Mouse (Mus musculus) stomach, embryonic 15.5 days (tissue): Measurements from ENCODE around the gene Tmem273. TPM values are rescaled to one million over a fixed set of nuclear protein-coding genes. Genes with fewer than 3 reads are reported as not detected.

Source experiments
- ATAC-seq: fragments of 200-750 bp; cut with Nextera tagmentation; 2 replicates; pipeline ENCODE4 v1.8.0; 2017; ENCODE audit warnings: low read depth, moderate number of reproducible peaks, moderate TSS enrichment; ENCODE audit not compliant: insufficient read depth, low FRiP score
- H3K27ac ChIP-seq: fragments of 300-500 bp; sonication (generic); 2 replicates; pipeline ENCODE4 v1.5.1; 2015; ENCODE audit warnings: mild to moderate bottlenecking, inconsistent platforms
- H3K27me3 ChIP-seq: fragments of 300-500 bp; sonication (generic); replicated peaks from 2 replicates; pipeline ENCODE4 v1.6.1; 2015; ENCODE audit warnings: inconsistent platforms
- H3K36me3 ChIP-seq: fragments of 300-500 bp; sonication (generic); 2 replicates; pipeline ENCODE4 v1.6.1; 2015; ENCODE audit warnings: inconsistent platforms
- H3K4me1 ChIP-seq: fragments of 300-500 bp; sonication (generic); 2 replicates; pipeline ENCODE4 v1.6.1; 2015; ENCODE audit warnings: inconsistent platforms
- H3K4me2 ChIP-seq: fragments of 300-500 bp; sonication (generic); 2 replicates; pipeline ENCODE4 v1.6.1; 2015; ENCODE audit warnings: mild to moderate bottlenecking, inconsistent platforms
- H3K4me3 ChIP-seq: fragments of 300-500 bp; sonication (generic); replicated peaks from 2 replicates; pipeline ENCODE4 v1.5.1; 2015; ENCODE audit warnings: inconsistent platforms
- H3K9ac ChIP-seq: fragments of 300-500 bp; sonication (generic); 2 replicates; pipeline ENCODE4 v1.6.1; 2015; ENCODE audit warnings: inconsistent platforms
- H3K9me3 ChIP-seq: fragments of 300-500 bp; sonication (generic); 2 replicates; pipeline ENCODE4 v1.6.1; 2016; ENCODE audit warnings: inconsistent platforms
- WGBS: fragments of 180-500 bp; shearing (Covaris S2); methylation state at CpG from one replicate; pipeline ENCODE4 v1.1.7; 2015; 5-methylcytosine and 5-hydroxymethylcytosine counted together
- polyA plus RNA-seq: library from polyadenylated mRNA; unstranded; fragments of >200 nt; fragmentation: Nextera tagmentation; extraction: Ambion mirVana; gene quantifications from 2 replicates; pipeline ENCODE4 v1.2.1, GENCODE M21; 2015

Gene Tmem273
- polyA plus RNA-seq, 1 experiment from 2014 or later, result 0.63 TPM

DNA sequence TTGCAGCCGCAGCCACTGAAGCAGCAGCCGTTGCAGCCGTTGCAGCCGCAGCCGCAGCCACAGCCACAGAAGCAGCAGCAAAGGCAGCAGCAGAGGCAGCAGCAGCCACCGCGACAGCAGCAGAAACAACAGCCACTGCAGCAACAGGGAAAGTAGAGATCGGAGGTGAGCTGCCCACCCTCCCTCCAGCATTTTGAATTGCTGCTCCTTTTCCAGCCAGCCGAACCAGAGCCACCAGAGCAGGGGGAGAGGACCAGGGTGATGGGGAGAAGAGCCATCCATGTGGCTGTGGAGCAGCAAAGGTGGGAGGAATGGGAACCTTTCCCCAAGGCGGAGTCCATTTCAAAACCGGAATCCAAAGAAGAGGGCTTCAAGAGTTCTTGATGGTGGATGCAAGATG lies 50.4 kb downstream of the Tmem273 start:
- Histone ChIP-seq H3K9me3 (no peaks in the 10 kb centered on the region), H3K4me2 (no peak overlapping the region), H3K27me3 (no peaks in the 10 kb centered on the region), H3K36me3 (no peaks in the 10 kb centered on the region), H3K4me3 (no peak overlapping the region), H3K27ac (no peak overlapping the region), H3K4me1 (0 out of 2 replicates have a peak, but pooled peaks cover 4% of the 10 kb centered on the region), H3K9ac (no peak overlapping the region)
- WGBS, result 94% methylated on average over 11 of the region's 11 CpGs
- no peak for ATAC-seq

DNA sequence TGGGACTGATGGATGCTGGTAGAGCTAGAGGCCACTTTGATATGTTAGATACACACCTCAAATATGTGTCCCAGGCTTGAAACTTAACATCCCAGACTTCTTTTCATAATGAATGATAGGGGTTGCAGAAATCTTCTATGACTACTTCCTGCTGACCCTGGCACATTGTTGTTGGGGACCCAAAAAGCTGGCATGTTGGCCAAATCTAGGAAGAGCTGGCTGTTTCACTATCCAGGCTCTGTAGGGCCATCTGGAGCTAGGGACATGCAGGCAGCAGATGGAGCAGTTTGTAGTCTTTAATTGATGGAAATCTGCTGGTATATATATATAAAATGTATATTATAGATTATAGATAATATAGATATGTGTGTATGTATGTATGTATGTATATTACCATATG lies 56.3 kb downstream of the Tmem273 start:
- Histone ChIP-seq H3K36me3 (no peaks in the 10 kb centered on the region), H3K4me1 (no peaks in the 10 kb centered on the region), H3K4me2 (no peak overlapping the region), H3K27ac (no peak overlapping the region), H3K9ac (no peak overlapping the region), H3K4me3 (no peak overlapping the region), H3K27me3 (no peaks in the 10 kb centered on the region), H3K9me3 (no peaks in the 10 kb centered on the region)
- no peak for ATAC-seq

DNA sequence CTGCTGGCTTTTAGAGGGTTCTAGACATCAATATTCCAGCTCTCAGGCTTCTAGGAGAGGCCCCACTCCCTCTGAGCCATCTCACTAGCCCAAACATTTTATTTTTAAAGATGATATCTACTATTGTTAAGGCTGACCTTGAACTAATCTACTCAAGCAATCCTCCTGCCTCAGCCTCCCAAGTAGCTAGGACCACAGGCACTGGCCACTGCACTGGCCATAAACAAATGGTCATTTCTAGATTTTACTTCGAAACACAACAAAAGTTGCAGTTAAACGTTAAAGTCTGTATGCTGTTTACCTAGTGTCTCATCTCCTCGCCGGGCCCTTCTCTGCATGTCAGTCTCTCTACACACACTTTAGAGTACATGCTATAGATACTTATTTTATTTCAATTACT lies 68.3 kb downstream of the Tmem273 start:
- Histone ChIP-seq H3K4me2 (no peak overlapping the region), H3K9me3 (no peaks in the 10 kb centered on the region), H3K9ac (no peak overlapping the region), H3K27ac (no peak overlapping the region), H3K36me3 (no peaks in the 10 kb centered on the region), H3K4me3 (no peak overlapping the region), H3K27me3 (0 out of 2 replicates have a peak, but pooled peaks cover 3% of the 10 kb centered on the region), H3K4me1 (peaks cover 13% of the 10 kb centered on the region)
- ATAC-seq, result no peak
- WGBS, result 90% methylated on average over 4 of the region's 4 CpGs

DNA sequence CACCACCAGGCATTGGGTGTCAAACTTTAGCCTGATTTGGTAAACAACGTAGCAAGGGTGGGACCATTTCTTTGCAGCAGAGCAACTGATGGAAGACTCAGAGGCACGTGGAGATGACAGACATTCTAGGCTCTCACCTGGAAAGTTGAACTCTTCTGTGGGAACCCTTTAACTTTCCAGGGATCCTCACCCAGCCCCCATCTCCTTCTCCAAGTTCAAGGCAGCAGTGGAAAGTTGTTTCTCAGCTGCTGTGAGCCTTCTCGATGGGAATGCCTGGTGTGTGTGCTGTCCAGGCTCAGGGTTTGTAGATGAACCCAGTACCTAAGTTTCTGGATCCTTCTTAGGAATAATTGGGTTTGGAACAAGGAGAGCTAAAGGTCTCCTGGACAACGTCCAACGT lies 70.5 kb downstream of the Tmem273 start:
- no peak overlapping the region for H3K27ac ChIP-seq
- peak overlapping the region; percentile 62 for H3K4me3 ChIP-seq
- no peak for ATAC-seq
- 0 out of 2 replicates have a peak, but pooled peaks cover 3% of the 10 kb centered on the region for H3K27me3 ChIP-seq
- WGBS, result 28% methylated on average over 5 of the region's 5 CpGs
- H3K9me3 ChIP-seq, result no peaks in the 10 kb centered on the region
- no peak overlapping the region; the same call in 1 of the 2 replicates for H3K9ac ChIP-seq
- peaks cover 29% of the 10 kb centered on the region for H3K4me1 ChIP-seq
- H3K4me2 ChIP-seq, result peak overlapping the region; percentile 83
- no peaks in the 10 kb centered on the region for H3K36me3 ChIP-seq

DNA sequence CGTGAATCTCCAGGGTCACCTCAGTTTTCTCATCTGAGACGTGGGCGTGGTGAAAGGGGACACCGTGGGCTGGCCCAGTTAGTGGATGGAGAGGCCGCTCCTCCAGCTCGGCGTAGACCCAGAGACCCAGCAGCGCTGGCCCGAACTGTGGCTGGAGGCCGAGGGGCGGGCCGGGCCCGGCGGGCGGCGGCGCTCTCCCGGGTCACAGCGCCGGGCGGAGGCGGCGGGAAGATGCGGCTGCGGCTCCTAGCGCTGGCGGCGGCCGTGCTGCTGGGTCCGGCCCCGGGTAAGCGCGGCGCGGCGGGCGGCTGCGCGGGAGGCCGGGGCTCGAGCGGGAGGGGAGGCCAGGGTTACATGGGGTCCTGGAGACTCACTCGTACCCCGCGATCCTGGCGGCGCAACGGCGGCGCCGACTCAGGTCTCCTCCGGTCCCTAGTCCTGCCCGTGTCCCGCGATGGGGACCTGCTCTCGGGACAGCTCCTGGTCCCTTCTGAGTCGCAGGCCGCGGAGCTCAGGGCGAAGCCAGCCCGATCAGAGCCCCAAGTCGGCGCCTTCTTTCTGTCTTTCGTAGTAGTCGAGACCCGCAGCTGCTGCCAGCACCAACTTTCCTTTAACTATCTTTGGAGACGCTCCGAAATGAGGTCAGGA lies 71.0 kb downstream of the Tmem273 start, which contains the start of gene Vstm4:
TSS of gene Vstm4 (plus strand) at position 76 of the 648 bp plus-strand sequence.
- peaks cover 34% of the 10 kb centered on the region for H3K4me1 ChIP-seq
- WGBS, result under 1% methylated on average over 68 of the region's 68 CpGs

DNA sequence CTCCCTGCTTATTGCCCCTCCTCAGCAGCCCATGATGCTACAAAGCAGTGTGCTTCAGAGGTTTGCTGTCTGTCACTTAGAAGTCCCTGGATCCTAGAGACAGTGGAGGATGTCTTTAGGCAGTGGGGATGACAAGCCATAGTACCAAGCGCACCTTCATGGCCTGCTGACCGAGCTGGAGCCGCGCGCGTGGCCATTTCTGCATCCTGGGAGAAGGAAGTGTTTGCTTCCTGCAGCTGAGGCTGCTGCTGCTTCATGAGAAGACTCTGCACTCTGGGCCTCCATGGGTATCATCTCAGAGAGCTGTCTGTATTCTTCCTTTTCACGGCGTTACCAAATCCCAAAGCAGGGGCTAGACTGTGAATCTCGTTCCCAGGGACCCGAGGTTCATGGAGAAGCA lies 72.6 kb downstream of the Tmem273 start:
- 91% methylated on average over 10 of the region's 10 CpGs for WGBS
- H3K4me2 ChIP-seq, result peak overlapping the region; percentile 83
- H3K36me3 ChIP-seq, result no peaks in the 10 kb centered on the region
- H3K27ac ChIP-seq, result no peak overlapping the region
- 0 out of 2 replicates have a peak, but pooled peaks cover 3% of the 10 kb centered on the region for H3K27me3 ChIP-seq
- H3K9me3 ChIP-seq, result no peaks in the 10 kb centered on the region
- no peak overlapping the region for H3K9ac ChIP-seq
- ATAC-seq, result no peak
- H3K4me3 ChIP-seq, result no peak overlapping the region
- H3K4me1 ChIP-seq, result peaks cover 35% of the 10 kb centered on the region

More for the DNA sequence above, 71.0 kb downstream of the Tmem273 start, which contains the start of gene Vstm4:
- Histone ChIP-seq H3K27ac (peak within 1 kb of the TSS; percentile 81), H3K4me2 (peak within 1 kb of the TSS; percentile 83), H3K27me3 (0 out of 2 replicates have a peak, but pooled peaks cover 3% of the 10 kb centered on the region), H3K9ac (peak within 1 kb of the TSS; percentile 61), H3K36me3 (no peaks in the 10 kb centered on the region), H3K9me3 (no peaks in the 10 kb centered on the region), H3K4me3 (peak within 1 kb of the TSS; percentile 62)
- peak; percentile 82 for ATAC-seq

DNA sequence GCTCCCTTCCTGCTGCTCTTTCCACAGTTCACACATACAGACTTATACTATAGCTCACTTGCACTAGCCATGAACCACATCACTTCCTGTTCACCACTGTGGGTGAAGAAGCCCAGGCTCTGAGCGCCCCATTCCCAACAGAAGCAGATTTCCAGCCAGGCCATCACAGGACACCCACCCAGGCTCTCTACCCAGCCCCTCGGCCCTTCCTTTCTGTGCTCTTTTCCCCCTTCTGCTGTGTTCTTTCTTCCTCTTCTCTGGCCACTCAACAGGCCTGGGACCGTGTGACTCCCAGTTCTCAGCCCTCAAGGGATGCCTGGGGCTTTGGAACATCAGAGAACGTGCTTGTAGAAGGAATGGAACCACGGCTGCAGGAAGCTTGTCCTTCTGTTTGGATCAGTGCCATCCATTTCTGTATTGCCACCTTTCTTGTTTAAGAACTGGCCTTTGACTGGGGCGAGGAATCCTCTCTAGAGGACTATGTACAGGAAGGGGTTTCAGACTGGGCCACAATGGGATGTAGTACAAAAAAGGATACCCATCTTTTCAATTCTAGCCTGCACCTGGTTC lies 73.3 kb downstream of the Tmem273 start:
- peaks cover 35% of the 10 kb centered on the region for H3K4me1 ChIP-seq
- no peaks in the 10 kb centered on the region for H3K36me3 ChIP-seq
- no peak for ATAC-seq
- WGBS, result 63% methylated on average over 6 of the region's 6 CpGs
- 0 out of 2 replicates have a peak, but pooled peaks cover 3% of the 10 kb centered on the region for H3K27me3 ChIP-seq
- H3K9me3 ChIP-seq, result no peaks in the 10 kb centered on the region
- H3K4me2 ChIP-seq, result no peak overlapping the region
- no peak overlapping the region for H3K4me3 ChIP-seq
- no peak overlapping the region for H3K27ac ChIP-seq
- H3K9ac ChIP-seq, result no peak overlapping the region

DNA sequence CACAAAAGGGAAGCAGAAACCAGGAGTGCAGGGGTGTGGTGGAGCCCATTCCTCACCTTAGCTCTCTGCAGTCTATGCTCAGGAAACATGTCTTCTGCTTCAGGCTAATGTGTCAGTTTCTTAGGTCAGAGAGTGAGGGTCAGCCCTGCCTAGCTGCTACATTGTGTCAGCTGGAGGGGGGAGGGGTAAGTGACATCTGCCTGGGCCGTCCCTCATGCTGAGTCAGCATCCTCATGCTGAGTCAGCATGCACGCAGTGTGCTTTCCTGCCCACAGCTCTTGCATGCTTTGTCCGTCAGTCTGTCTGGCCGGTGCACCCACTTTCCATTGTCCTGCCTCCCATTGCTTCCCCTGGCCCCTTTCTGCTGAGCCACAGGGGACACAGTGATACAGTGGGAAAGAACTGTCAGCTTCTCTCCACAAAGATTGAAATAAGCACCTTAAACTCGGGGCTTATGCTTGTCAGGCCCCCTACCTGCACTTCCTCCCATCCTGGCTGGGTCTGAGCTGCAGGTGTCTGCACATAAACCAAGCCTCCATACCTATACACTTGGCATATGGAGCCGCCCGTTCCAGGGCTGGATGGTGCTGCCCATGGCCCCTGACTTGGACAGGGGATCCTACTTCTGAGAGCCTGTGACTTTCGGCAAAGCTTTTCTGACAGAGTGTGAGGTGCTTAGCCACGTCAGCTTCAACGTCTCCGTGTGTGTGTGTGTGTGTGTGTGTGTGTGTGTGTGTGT lies 74.2 kb downstream of the Tmem273 start:
- 60% methylated on average over 11 of the region's 11 CpGs for WGBS
- Histone ChIP-seq H3K4me3 (no peak overlapping the region), H3K9ac (no peak overlapping the region), H3K27me3 (0 out of 2 replicates have a peak, but pooled peaks cover 3% of the 10 kb centered on the region), H3K9me3 (no peaks in the 10 kb centered on the region), H3K4me1 (peaks cover 35% of the 10 kb centered on the region), H3K27ac (peak overlapping the region; percentile 52; the same call in 1 of the 2 replicates), H3K4me2 (no peak overlapping the region), H3K36me3 (no peaks in the 10 kb centered on the region)
- ATAC-seq, result no peak

DNA sequence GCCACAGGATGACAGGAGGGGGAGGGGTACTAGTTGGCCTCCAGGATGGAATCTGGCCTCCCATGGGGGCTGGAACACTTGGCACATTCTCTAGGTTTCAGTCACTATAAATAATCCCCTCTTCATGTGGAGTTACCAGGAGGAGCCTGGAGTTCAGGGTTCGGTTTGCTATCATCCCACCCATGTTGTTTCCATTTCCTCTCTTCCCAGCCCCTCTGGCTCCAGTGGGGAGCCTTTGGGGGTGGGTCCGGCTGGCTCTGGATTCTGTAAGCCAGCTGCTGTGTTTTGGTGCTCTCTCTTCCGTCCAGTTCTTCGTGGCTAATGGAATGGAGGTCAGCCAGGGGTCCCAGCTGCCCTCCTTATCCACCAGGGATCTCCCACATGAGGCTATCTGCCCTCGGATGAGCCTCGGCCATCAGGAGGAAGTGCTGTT lies 75.4 kb downstream of the Tmem273 start:
- Histone ChIP-seq H3K4me2 (peak overlapping the region; percentile 8; the same call in 1 of the 2 replicates), H3K36me3 (no peaks in the 10 kb centered on the region), H3K9ac (no peak overlapping the region), H3K27ac (peak overlapping the region; percentile 79), H3K4me3 (no peak overlapping the region), H3K9me3 (no peaks in the 10 kb centered on the region), H3K4me1 (peaks cover 35% of the 10 kb centered on the region), H3K27me3 (0 out of 2 replicates have a peak, but pooled peaks cover 3% of the 10 kb centered on the region)
- WGBS, result 20% methylated on average over 6 of the region's 6 CpGs
- peak; percentile 80 for ATAC-seq

DNA sequence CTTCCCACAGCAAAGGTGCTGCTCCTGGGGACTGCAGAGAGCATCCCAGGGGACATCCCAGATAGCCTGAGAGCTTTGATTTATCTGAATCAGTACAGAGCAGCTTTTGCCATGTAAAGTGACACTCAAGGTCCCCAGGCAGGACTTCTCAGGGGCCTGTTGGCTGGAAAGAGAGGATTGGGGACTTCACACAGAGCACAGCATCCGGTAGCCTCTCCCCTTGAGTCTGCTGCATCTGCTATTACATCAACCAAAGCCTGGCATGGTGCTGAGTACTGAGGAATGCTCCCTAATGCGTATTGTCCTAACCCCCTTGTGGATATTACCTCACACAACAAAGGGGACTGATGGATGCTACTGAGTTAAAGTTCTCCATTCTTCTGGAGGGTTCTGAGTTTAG lies 75.9 kb downstream of the Tmem273 start:
- Histone ChIP-seq H3K4me3 (no peak overlapping the region), H3K9me3 (no peaks in the 10 kb centered on the region), H3K36me3 (no peaks in the 10 kb centered on the region), H3K27me3 (0 out of 2 replicates have a peak, but pooled peaks cover 3% of the 10 kb centered on the region), H3K27ac (peak overlapping the region; percentile 79), H3K4me2 (peak overlapping the region; percentile 8; the same call in 1 of the 2 replicates), H3K9ac (no peak overlapping the region), H3K4me1 (peaks cover 35% of the 10 kb centered on the region)
- WGBS, result 52% methylated on average over 2 of the region's 2 CpGs
- ATAC-seq, result no peak

DNA sequence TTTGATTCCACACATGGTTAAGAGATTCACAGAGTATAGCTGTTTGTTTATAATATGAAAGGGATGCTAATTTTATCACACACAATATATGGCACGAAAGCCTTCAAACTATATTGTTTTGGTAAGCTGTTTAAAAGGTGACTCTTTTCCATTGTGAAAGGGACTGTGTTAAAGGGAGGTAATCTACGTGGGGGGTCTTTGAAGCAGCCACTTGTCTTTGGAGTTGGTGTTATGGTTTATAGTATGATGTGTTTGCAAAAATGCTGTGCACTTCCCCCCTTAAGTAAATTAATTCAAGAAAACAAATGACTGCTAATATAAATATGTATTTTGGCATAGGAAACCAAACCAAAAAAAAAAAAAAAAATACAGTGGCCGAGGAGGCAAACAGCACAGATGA lies 79.6 kb downstream of the Tmem273 start:
- Histone ChIP-seq H3K27me3 (no peaks in the 10 kb centered on the region), H3K4me3 (no peak overlapping the region), H3K9ac (no peak overlapping the region), H3K4me2 (no peak overlapping the region), H3K27ac (no peak overlapping the region), H3K36me3 (no peaks in the 10 kb centered on the region), H3K4me1 (peaks cover 13% of the 10 kb centered on the region), H3K9me3 (no peaks in the 10 kb centered on the region)
- no peak for ATAC-seq
- 61% methylated on average over 3 of the region's 3 CpGs for WGBS
